Mouse (Mus musculus) forebrain, embryonic 12.5 days (tissue): ENCODE measurements at regions not wholly inside any gene's neighbourhood (a gene's known extent, or its start where the extent isn't known, plus 50 kb on each side); places are given as distances from the start of the nearest gene placed in this dataset.
"Not testable (repeated sequence)": the region's sequence is repeated elsewhere in the genome, so short reads cannot be mapped to it uniquely, and the experiment has no call there.

Experiments
- ATAC-seq: fragments of 200-750 bp; cut with Nextera tagmentation; 2 replicates; pipeline ENCODE4 v1.8.0; 2017; ENCODE audit warnings: moderate TSS enrichment; ENCODE audit not compliant: low FRiP score
- H3K27ac ChIP-seq: fragments of 300-500 bp; sonication (generic); 2 replicates; pipeline ENCODE4 v1.5.1; 2016; ENCODE audit warnings: mild to moderate bottlenecking
- H3K27me3 ChIP-seq: fragments of 300-500 bp; sonication (generic); 2 replicates; pipeline ENCODE4 v1.6.1; 2016; ENCODE audit warnings: mild to moderate bottlenecking
- H3K36me3 ChIP-seq: fragments of 300-500 bp; sonication (generic); replicated peaks from 2 replicates; pipeline ENCODE4 v1.6.1; 2016; ENCODE audit warnings: mild to moderate bottlenecking
- H3K4me1 ChIP-seq: fragments of 300-500 bp; sonication (generic); 2 replicates; pipeline ENCODE4 v1.6.1; 2016
- H3K4me2 ChIP-seq: fragments of 300-500 bp; sonication (generic); 2 replicates; pipeline ENCODE4 v1.6.1; 2016; ENCODE audit warnings: mild to moderate bottlenecking, moderate library complexity
- H3K4me3 ChIP-seq: fragments of 300-500 bp; sonication (generic); replicated peaks from 2 replicates; pipeline ENCODE4 v1.5.1; 2016; ENCODE audit warnings: mild to moderate bottlenecking
- H3K9ac ChIP-seq: fragments of 300-500 bp; sonication (generic); 2 replicates; pipeline ENCODE4 v1.6.1; 2016; ENCODE audit warnings: mild to moderate bottlenecking
- H3K9me3 ChIP-seq: fragments of 300-500 bp; sonication (generic); 2 replicates; pipeline ENCODE4 v1.6.1; 2016
- WGBS: fragments of 180-500 bp; shearing (Covaris S2); methylation state at CpG from one replicate; pipeline ENCODE4 v1.1.7; 2016; 5-methylcytosine and 5-hydroxymethylcytosine counted together

DNA sequence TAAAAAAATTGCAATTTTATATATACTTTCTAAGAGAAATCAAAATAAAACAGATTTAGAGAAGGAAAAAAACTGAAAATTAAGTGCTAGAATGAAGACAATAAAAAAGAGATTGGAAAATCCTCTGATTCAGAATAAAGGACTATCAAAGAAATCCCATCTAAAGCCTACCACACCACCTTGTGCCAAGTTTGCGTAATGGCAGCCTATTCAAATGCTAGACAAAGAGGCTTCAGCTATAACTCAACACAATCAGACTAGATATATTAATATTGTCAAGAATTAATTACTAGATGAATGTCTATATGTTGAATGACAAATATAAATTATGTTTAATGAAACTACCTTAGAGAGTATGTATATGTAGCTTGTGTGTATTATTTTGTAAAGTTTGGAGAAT lies 221.9 kb upstream of the Ascc3 start:
- peak; percentile 64; the same call in 1 of the 2 replicates for ATAC-seq
- no peak overlapping the region for H3K27ac ChIP-seq
- 50% methylated on average over 1 of the region's 1 CpGs for WGBS
- H3K4me1 ChIP-seq = no peaks in the 10 kb centered on the region
- no peaks in the 10 kb centered on the region for H3K27me3 ChIP-seq
- no peaks in the 10 kb centered on the region for H3K9me3 ChIP-seq
- no peak overlapping the region for H3K4me3 ChIP-seq
- H3K36me3 ChIP-seq = no peaks in the 10 kb centered on the region
- H3K9ac ChIP-seq = no peak overlapping the region
- H3K4me2 ChIP-seq = no peak overlapping the region

- not testable (repeated sequence) for H3K4me1 ChIP-seq, H3K27me3 ChIP-seq
- WGBS = 96% methylated on average over 17 of the region's 17 CpGs
Measured at GRCm38 (mm10) chr10:50392617-50393016, 199.9 kb upstream of the Ascc3 start.

More at GRCm38 (mm10) chr10:50392617-50393016, 199.9 kb upstream of the Ascc3 start:
- not testable (repeated sequence) for H3K9me3 ChIP-seq, H3K4me2 ChIP-seq, H3K36me3 ChIP-seq, H3K9ac ChIP-seq, H3K4me3 ChIP-seq, ATAC-seq, H3K27ac ChIP-seq
